Mouse (Mus musculus): Measurements from ENCODE around the gene Stk17b.
"Not testable (repeated sequence)": the region's sequence is repeated elsewhere in the genome, so short reads cannot be mapped to it uniquely, and the experiment has no call there.

Stk17b gene

GRCm38 (mm10) chr1:53782956-53783355 is 2.1 kb downstream of the Stk17b start:
- DNase-seq (ENCODE audit: inconsistent age in 2 of 2, low spot score in 1 of 2), result no peak

GRCm38 (mm10) chr1:53782079-53782478 is 2.9 kb downstream of the Stk17b start:
- no peak for DNase-seq (ENCODE audit: inconsistent age in 2 of 2, low spot score in 1 of 2)

GRCm38 (mm10) chr1:53781311-53781710 is 3.7 kb downstream of the Stk17b start:
- DNase-seq (ENCODE audit: inconsistent age in 2 of 2, low spot score in 1 of 2), result no peak

- no peak for DNase-seq (ENCODE audit: inconsistent age in 2 of 2, low spot score in 1 of 2)
Observed at GRCm38 (mm10) chr1:53776176-53776905, 8.7 kb downstream of the Stk17b start.

GRCm38 (mm10) chr1:53775545-53775944 is 9.5 kb downstream of the Stk17b start:
- no peak for DNase-seq (ENCODE audit: inconsistent age in 2 of 2, low spot score in 1 of 2)

GRCm38 (mm10) chr1:53775036-53775435 is 10.0 kb downstream of the Stk17b start:
- DNase-seq (ENCODE audit: inconsistent age in 2 of 2, low spot score in 1 of 2), result no peak

- no peak for DNase-seq (ENCODE audit: inconsistent age in 2 of 2, low spot score in 1 of 2)
Observed at GRCm38 (mm10) chr1:53774571-53774970, 10.5 kb downstream of the Stk17b start.

- peak; percentile 17 to 51 for DNase-seq (ENCODE audit: inconsistent age in 2 of 2, low spot score in 1 of 2)
Observed at GRCm38 (mm10) chr1:53773994-53774393, 11.0 kb downstream of the Stk17b start.

- no peak for DNase-seq (ENCODE audit: inconsistent age in 2 of 2, low spot score in 1 of 2)
Observed at GRCm38 (mm10) chr1:53772967-53773366, 12.1 kb downstream of the Stk17b start.

GRCm38 (mm10) chr1:53771476-53771875 is 13.5 kb downstream of the Stk17b start:
- no peak for DNase-seq (ENCODE audit: inconsistent age in 2 of 2, low spot score in 1 of 2)

- DNase-seq (ENCODE audit: inconsistent age in 2 of 2, low spot score in 1 of 2), result peak in 1 of 2 experiments; percentile 17
Observed at GRCm38 (mm10) chr1:53766112-53766511, 18.9 kb downstream of the Stk17b start.

- no peak for DNase-seq (ENCODE audit: inconsistent age in 2 of 2, low spot score in 1 of 2)
Observed at GRCm38 (mm10) chr1:53757316-53757715, 27.7 kb downstream of the Stk17b start.

GRCm38 (mm10) chr1:53753501-53753900 is 31.5 kb downstream of the Stk17b start:
- not testable (repeated sequence) for DNase-seq (ENCODE audit: inconsistent age in 2 of 2, low spot score in 1 of 2)

- no peak for DNase-seq (ENCODE audit: inconsistent age in 2 of 2, low spot score in 1 of 2)
Observed at GRCm38 (mm10) chr1:53751144-53751543, 33.9 kb downstream of the Stk17b start.

- DNase-seq (ENCODE audit: inconsistent age in 2 of 2, low spot score in 1 of 2), result not testable (repeated sequence)
Observed at GRCm38 (mm10) chr1:53750697-53751096, 34.3 kb downstream of the Stk17b start.

- DNase-seq (ENCODE audit: inconsistent age in 2 of 2, low spot score in 1 of 2), result not testable (repeated sequence)
Observed at GRCm38 (mm10) chr1:53749881-53750385, 35.1 kb downstream of the Stk17b start.

GRCm38 (mm10) chr1:53748571-53748970 is 36.5 kb downstream of the Stk17b start:
- DNase-seq (ENCODE audit: inconsistent age in 2 of 2, low spot score in 1 of 2), result no peak

- DNase-seq (ENCODE audit: inconsistent age in 2 of 2, low spot score in 1 of 2), result no peak
Observed at GRCm38 (mm10) chr1:53746001-53746400, 39.0 kb downstream of the Stk17b start.

GRCm38 (mm10) chr1:53741742-53742458 is 43.1 kb downstream of the Stk17b start:
- no peak for DNase-seq (ENCODE audit: inconsistent age in 2 of 2, low spot score in 1 of 2)

- no peak for DNase-seq (ENCODE audit: inconsistent age in 2 of 2, low spot score in 1 of 2)
Observed at GRCm38 (mm10) chr1:53740777-53741336, 44.2 kb downstream of the Stk17b start.

GRCm38 (mm10) chr1:53740077-53740776 is 44.8 kb downstream of the Stk17b start:
- DNase-seq (ENCODE audit: inconsistent age in 2 of 2, low spot score in 1 of 2), result not testable (repeated sequence)
